Mouse (Mus musculus): ENCODE measurements around the gene Grap2.

Gene Grap2

DNA sequence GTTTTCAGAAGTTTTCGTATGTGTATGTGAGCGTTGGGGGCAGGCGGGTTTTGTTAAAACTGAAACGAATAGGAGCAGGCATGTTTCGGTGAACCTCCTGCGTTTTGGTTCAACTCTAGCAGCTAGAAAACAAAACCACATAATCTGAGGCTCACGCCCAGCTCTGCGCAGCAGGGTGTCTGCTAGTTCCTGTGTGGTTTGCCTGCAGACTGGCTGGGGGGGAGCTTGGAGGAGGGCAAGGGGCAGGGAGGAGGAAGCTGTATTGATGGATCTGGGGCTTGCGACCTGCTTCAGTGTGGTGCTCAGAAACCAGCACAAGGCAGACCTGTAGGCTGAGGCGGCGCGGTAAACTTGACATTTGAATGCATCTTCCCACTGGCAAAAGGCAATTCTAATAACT is at the start of gene Grap2:
TSS of gene Grap2 (plus strand) at position 304 of the 400 bp plus-strand sequence.
- DNase-seq (ENCODE audit: low spot score), result no peak

DNA sequence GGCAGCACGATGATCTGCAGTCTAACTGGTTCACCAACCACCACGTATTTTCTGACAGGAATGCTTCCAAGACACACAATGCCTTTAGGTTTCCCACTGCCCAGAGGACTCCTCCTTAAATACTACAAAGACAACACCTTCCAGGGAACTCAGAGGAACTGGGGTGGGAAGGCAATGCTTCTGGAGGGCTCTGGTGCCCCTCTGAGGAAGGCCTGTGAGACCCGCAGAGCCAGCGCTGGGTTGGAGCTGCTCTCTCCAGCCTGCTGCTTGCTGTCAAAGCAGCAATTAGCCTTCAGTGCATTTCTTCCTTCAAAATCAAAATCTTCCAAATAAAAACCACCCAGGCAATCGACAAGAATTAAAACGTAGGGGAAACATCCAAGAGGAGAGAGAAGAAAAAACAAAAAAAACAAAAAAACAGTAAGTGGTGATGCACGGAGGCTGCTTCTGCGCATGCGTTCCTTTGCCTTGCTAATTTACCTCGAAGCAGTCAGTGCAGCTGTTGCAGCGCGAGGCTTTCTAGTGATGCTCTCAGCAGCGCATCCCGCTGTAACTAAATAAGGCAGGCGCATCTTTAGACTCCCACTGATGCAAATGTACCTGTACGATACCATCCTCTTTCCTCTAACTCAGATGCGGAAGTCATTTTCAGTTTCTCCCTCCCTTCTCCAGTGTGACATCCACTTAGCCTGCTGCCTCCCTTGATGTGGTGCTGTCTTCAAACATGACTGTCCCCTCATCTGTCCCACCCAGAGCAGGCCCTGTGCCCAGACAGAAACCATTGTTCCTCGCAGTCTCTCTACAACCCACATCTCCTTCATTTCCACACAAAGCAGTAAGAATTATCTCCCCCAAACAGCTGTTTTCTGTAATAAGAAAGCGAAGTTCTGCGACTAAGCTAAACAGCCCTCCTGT is 42.2 kb upstream of the Grap2 start:
- no peak for DNase-seq (ENCODE audit: low spot score)

DNA sequence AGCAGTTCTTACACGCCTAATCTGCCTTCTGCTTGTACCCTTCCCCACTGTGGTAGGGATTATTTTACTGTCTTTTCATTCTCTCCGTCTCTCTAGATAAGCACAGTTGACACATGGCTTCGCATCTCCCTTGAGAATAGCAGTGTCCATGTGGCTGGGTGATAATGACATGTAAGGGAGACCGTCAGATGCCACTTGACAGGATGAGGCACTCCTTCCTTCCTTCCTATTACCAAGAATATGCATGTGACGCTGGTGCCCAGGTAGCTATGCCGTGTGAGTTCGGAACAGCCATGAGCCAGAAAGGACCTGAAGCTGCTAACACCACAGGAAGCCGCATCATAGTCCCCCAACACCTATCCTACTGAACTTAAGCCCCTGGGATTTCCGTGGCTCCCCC is 41.4 kb upstream of the Grap2 start:
- DNase-seq (ENCODE audit: low spot score), result no peak

DNA sequence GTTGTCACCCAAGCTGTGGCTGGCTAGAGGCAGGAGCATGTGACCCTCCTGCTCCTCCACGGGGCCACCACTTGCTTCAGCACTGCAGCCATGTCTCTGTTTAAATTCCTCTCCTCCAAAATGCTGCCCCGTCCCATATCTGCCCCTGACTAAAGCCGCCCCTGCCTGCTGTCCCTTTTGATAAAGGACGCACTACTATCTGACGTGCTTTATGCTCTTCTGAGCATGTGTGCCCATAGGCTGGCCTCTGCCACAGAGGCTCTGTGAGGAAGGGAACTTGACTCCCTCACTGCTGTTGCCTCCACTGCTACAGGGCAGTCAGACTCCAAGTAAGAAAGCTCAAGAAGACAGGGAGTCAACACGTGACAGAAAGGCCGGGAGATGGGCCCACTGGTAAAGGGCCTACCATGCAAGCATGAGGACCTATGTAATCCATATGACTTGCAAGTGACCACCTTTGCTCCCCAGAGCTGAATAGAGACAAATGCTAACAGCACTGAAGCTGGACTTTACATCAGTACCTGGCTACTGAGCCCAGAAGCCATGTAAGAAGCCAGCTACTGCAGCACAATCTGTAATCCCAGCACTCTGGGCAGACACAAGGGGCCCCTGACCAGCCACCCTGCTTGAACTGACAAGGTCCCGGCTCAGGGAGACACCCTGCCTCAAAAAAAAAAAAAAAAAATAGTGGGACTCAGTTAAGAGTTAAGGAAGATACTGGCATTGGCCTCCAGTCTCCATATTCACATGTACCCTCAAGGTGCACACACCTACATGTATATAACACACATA is 39.9 kb upstream of the Grap2 start:
- DNase-seq (ENCODE audit: low spot score), result no peak

DNA sequence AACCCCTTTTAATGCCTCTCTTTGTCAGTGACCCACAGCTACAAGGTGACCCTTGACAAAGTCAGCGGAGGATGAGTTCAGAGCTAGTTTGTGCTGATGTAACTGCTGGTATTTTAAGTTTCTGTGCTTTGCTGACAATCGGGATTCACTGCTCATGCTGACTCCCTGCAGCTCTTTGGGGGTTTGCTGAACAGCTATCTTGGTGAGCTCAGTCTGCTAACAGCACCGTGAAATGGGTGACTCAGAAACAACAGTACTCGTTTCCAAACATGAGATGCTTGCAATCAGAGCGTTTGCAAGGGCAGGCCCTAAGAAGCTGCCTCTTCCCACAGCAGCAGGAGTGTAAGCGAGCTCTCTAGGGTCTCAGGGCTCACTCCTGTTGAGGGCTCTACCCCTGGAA is 39.1 kb upstream of the Grap2 start:
- DNase-seq (ENCODE audit: low spot score), result no peak

DNA sequence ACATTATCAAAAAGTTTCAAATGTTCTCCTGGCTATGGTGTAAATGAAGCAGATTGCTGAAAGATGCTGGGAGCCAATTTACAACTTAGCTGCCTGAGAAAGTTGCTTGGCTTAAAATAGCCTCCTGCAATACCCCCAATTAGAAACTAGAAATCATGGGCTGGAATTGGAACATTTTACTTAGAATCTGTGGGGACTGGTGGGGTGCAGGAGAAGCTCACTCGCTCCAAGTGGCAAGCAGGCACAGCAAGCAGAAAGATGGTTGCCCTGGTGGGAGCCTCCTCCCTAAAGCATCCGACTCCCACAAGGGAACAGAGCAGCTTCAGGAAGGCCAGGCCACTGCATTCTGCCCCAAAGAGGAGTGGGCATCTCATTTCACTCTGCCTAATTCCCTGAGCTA is 36.3 kb upstream of the Grap2 start:
- no peak for DNase-seq (ENCODE audit: low spot score)

DNA sequence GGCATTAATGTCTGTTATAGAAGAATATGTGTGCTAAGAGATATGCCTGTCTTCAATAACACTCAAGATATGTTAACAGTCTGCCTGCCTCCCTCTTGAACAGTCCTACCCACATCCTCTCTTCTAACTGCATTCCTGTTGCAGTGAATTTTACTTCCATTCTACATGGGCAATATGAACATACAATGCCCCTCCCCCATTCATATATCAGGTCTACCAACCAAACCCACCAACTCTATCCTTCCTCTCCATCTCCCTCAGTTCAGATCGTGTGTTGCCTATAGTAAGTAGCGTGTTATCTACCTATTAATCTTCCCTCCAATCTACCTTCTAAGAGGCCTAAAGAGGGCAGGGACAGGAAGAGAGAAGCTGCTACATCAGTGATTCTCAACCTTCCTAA is 34.3 kb upstream of the Grap2 start:
- DNase-seq (ENCODE audit: low spot score), result no peak

DNA sequence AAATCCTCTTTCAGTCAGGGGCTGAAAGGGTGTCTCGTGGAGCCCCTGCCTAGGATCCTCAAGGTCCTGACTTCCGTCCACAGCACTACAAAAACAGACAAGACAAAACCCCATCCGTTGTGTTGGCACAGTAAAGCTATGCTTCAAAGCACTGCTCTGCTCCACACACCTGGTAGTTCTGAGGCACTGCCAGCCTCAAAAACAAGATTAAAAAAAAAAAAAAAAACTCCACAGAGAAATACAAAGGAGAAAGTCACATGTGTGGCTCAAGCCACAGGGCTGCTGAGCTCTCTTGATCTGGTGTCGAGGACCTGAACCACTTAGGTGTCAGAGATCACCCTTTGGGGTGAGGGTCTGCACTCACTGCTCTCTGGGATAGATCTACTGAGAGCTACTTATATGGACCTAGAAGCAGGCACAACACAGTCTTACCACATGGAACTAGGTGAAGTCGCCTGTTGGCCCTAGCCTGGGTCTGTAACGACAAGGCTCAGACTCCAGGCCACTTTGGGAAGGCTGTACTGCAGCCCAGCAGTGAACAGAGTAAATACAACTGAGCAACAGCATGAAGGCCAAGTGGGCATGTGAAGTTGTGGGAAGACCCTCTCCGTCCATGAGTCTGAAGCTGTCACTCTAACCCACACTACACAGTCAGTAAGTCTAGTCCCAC is 33.6 kb upstream of the Grap2 start:
- DNase-seq (ENCODE audit: low spot score), result no peak

DNA sequence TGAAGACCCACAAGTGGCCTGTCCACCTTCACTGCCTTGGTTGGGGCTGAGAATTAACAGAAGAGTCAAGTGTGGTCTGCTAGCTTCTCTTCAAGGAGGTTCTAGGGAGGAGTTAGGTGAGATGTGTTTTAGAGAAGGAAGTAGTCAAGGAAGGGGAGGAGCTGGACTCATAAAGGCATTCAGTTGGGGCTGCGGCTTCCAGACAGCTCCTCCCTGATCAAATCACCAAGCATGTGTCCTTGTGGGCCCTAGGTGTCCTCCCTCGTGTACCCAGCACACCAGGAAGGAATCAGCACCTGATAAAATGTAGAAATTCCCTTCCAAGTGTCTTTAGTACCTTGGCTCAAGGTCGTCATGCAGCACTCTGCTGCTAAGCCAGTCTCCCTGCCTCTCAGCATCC is 28.3 kb upstream of the Grap2 start:
- peak; percentile 6 for DNase-seq (ENCODE audit: low spot score)

DNA sequence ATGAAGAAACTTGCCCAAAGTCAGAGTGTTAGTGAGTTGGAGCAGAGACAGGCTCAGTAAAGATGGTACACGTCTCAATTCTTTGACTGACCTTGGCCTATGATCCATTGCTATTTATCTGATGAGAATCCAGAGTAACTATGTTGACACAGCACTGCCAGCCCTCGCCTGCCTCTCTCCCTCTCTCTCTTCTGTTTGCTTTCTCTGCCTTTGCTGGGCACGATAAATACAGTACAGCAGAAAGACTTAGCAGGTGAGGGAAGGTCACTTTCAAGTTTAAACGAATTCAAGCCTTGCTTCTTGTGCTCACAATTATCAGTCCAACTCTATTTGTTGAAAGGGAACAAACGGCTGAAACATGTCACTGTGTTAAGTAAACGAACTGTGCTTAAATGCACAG is 27.0 kb upstream of the Grap2 start:
- no peak for DNase-seq (ENCODE audit: low spot score)

DNA sequence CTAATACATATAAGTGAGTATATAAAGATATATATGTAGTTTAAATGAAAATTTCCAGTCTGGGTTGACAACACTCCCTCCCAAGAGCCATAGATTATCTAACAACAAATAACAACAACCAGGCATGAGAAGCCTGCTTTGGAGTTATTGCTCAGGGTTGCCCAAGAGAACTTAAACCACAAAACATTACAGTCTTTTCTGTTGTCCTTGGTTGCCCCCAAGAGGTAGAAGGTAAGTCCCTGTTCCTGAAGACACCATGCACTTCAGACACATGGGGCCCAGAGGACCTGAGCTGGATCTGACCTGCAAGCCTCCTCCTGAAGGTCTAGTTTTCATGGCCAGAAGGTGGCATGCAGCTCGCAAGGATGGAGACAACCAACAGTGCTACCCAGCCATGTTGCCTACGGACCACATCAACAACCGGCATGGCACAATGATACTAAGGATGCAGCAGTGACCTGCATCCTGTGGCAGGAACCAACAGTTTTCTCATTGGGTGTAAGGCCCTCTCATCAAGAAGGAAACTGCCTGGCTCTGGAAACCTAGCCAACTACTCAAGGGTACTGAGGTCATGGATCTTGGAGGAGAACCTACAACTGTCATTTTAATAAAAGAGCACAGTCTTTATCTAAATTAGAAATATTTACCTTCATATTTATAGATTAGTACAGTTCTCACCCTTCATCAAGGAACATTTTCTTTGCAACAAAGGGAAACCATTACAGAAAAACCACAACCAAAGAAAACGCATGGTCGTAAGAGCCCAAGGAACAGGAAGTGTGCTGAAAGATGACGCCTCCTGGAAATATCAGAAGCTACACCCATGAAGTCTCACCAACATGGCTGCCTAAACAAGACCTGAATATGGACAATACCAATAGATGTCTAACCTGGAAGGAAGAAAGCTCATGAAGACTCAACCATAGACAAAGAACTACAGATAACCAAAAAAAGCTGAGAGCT is 17.3 kb upstream of the Grap2 start:
- DNase-seq (ENCODE audit: low spot score), result no peak

DNA sequence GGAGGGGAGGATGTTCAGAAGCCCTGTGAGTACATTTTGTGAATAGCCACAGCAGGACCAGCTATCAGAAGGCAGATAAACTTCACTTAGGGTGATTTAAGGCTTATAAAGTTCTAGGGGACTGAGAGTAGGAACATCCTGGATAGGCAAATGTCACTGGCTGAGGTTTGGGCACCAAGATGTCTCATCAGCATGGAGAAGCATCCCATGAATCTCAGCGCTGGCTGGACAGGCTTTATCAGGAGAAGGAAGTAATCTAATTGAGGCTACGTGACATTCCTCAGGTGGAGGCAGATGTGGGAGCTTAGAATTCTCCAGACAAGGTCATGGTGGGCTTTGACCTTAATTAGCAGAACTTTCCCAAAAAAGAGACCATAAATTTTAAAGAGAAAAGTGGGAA is 16.4 kb upstream of the Grap2 start:
- no peak for DNase-seq (ENCODE audit: low spot score)

DNA sequence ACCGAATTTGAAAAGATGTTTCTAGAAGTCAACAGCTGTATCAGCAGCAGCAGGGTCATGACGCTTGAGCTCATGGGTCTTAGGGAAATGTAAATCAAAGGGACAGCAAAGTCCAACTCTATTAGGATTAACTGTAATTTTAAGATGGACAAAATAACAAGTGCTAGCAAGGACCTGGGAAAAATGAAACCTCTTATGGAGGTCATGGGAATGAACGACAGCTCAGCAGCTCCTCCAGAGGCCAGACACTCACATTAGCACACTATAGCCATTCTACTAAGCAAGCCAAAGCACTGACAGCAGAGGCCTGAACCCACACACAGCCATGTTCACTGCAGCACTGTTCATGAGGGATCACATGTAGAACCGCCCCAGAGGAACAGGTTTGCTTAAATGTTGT is 14.6 kb upstream of the Grap2 start:
- DNase-seq (ENCODE audit: low spot score), result no peak

DNA sequence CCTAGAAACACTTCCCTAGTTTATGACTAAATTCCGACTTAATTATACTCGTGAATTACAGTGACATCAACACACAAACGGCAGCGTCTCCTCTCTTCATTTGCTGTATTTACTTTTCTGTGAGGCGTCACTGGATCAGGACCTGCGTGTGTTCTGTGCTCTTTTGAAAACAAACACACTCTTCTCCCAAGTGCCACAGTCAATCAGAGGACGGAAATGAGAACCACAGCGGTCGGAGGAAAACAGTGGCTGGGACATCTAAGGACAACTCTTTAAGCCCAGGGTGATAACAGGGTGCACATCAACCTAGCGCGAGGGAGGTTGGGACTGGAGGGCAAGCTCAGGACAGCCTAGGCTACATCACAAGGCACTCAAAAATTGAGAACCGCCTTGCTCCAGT is 12.9 kb upstream of the Grap2 start:
- DNase-seq (ENCODE audit: low spot score), result no peak

DNA sequence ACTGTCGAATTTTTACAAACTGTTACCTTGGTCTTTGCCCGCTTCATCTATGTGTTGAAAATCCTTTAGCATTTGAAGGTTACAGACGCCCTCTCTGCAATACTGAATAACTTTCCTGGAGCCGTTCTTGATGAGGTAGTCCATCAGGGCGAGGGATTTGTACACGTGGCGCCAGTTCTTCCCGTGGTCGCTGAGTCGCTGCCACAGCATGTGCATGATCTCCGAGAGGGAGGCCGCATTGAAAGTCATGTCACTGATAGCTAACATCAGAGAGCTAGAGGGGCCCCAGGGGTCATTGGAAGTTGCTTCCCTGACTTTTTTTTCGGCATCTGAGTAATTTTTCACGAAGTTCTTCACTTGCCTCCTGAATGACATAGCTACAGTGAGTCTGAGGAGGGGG is 12.4 kb upstream of the Grap2 start:
- DNase-seq (ENCODE audit: low spot score), result no peak

DNA sequence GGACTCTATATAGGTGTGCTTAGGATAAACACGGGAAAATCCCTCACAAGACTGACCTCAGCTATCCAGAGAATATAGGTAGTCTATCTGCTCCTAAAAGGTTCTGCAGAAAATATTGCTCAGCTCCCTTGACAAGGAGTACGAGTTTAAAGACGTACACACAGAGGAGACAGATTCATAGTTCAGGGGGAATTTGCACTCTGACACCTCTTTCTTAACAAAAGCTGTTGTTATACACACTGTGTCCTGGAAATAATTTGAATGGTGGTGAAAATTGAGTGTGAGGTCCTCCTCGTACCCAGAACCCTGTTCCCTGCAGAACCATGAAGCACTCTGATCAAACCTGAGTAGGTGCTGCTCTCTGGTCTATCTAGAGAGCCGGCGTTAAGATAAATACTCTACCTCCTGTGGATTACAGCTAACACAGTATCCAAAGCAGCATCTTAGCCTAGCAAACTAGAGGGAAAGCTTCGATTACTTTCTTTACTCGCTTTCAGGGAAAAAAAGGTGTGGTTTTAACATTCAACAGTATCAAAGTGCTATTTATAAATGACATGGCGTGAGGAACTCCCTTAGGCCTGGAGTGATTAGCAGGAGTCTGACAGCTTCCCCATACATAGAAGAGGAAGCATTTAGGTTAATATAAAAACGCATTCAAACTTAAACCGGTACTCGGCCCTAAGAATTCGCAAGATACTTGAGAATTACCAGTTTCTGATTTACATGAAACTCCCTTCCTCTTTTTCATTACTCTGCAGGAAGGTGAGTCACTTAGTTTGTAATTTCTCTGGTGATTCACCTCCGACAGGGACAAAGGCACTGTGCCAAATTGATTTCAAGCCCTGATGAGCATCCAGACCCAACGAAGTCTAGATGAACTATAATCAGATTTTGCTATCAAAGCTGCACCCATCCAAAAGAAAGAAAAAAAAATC is 11.5 kb upstream of the Grap2 start:
- no peak for DNase-seq (ENCODE audit: low spot score)

DNA sequence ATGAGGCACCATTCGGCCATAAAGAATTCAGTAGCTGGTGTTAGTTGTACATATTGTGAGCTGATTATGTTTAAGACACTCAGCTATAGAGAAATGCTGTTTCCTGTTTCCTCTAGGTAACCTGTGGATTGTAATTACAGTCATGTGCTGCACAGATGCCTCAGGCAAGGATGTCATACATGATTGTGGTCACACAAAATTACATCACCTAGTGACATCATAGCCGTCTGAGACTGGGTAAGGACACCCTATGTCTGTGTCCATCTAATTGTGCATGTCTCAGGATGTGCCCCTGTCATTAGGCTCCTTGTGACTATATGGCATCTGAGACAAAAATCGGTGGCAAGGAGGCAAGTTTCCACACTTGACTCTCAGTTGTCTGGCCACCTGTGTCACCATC is 9.9 kb upstream of the Grap2 start:
- DNase-seq (ENCODE audit: low spot score), result no peak

DNA sequence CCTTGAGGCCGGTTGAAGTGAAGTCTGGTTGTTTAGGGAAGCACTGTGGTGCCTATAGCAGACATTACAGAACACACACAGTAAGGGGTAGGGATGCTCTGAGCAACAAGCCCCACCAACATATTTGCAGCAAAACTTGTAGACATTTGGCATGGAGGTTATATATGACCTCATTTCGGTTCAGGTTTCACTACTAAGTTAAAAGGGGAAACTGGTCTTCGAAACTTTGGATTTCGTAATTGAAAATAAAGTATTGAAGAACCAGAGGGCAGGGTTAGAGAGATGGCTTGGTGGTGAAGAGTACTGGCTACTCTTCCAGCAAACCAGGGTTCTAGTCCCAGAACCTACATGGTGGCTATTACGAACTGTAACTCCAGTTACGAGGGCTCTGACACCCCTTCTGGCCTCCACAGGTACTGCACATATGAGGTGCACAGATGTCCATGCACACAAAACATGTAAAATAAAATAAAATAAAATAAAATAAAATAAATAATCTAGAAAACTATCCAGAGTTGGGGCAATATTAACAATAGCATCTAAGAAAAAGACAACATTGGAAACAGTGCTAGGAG is 8.7 kb upstream of the Grap2 start:
- DNase-seq (ENCODE audit: low spot score), result no peak

DNA sequence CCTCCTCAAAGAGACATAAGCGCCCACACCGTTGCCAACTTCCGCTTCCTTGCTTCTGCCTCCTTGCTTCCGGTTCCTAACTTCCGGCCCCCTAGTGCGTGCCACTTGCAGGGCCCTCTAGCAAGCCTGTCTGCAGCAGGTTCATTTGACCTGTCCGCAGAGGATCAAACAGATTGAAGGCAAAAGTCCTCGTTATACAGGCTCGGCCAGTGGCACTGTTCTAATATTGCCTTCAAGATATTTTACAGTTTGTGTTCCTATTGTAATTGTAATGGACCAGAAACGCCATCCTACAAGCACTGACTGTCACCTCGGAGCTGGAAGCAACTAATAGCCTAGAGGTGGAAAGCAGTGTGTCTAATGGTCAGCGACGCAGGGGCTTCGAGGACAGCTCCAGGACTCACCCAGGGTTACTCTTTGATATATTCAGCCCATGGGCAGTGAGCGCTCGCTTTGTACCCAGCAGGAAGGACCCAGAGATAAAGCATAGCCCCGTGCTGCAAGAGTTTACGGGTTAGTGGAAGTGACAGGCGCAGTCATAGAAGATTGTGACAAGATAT is 7.2 kb upstream of the Grap2 start, which contains the start of gene Enthd1:
TSS of gene Enthd1 (minus strand) at position 51 of the 560 bp plus-strand sequence.
- no peak for DNase-seq (ENCODE audit: low spot score)

DNA sequence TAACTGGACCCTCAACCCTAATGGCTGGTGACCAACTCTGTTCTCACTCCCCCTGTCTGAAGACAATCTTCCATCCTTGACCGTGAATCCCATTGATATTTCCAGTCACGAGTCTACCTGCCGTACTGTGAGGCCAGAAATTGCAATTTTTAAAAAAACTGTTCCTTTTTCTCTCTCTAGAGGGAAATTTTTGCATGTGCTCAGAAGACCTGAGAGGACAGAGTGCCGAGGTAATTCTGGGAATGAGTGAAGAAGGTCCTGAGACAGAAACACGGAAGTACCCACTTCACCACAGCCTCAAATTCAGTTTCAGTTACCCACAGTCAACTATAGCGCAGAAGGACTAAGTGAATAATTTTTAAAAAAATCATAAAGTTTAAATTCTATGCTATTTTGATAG is 5.7 kb upstream of the Grap2 start:
- no peak for DNase-seq (ENCODE audit: low spot score)
